ENCODE assay signal across 8 mouse cellular contexts in the genomic region with DNA sequence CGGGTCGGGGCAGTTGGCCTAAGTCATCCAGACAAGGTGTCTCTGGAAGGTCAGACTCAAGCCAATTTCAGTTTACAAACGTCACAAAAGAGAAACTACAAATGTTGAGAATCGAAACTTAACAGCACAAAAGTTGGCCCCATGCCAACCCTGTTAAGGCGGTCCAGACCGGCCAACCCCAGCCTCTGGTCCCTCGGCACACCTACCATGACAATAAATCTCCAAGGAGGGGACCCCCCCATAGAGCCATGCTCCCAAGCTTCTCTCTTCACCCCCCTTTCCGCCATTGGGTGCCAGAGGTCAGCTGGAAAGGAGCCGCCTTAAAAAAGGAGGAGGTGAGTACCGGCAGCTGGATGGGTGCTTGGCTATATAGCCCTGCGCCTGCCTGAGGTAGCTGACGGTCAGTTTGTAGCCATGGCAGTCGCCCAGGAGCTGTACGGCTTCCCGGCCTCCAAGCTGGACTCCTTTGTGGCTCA. TPM values are rescaled to one million over a fixed set of nuclear protein-coding genes. Genes with fewer than 3 reads are reported as not detected.
DNase-seq lines count a peak whose midpoint lies in the region; ATAC-seq and TF ChIP-seq lines count a peak whose summit lies in the region.

A gene (plus strand): TSS at position 243 of the 476 bp plus-strand sequence.

- ATAC-seq in erythroblast, adult 5-6 weeks (replicated peaks; ENCODE audit: low FRiP score, poor library complexity, severe bottlenecking) = peak; percentile 72
- 0 out of 2 replicates have a peak, but pooled peaks have one; percentile 34 for ATAC-seq in limb, embryonic 14.5 days (ENCODE audit: low FRiP score, low read depth)

- peak within 1 kb of the TSS; percentile 48 for H3K9ac ChIP-seq in limb, embryonic 14.5 days (ENCODE audit: low read depth, low read length, severe bottlenecking)

- H3K79me2 ChIP-seq in myocyte (ENCODE audit: control insufficient read depth, insufficient read depth) = no peaks in the 10 kb centered on the region

- 18% methylated on average over 15 of the region's 15 CpGs for WGBS in limb, embryonic 14.5 days

- no peak for TF ChIP-seq POLR2A in limb, embryonic 14.5 days (IDR thresholded peaks at IDR 0.05; ENCODE audit: borderline replicate concordance, extremely low read depth, insufficient read depth, insufficient read length)
- TF ChIP-seq POLR2A in myocyte (IDR thresholded peaks at IDR 0.05; ENCODE audit: insufficient read length, low read depth) = no peak

- no peak within 1 kb of the TSS for H3ac ChIP-seq in myocyte (ENCODE audit: control insufficient read depth, insufficient read length)

- peaks cover 7% of the 10 kb centered on the region; the same call in 1 of the 2 replicates for H3K4me1 ChIP-seq in limb, embryonic 14.5 days (ENCODE audit: control insufficient read depth, insufficient read depth, low read length)

- H3K36me3 ChIP-seq in limb, embryonic 14.5 days (ENCODE audit: control insufficient read depth, insufficient read depth, low read length) = no peaks in the 10 kb centered on the region
- no peaks in the 10 kb centered on the region for H3K36me3 ChIP-seq in myocyte (ENCODE audit: control insufficient read depth, insufficient read depth)

- H3K27ac ChIP-seq in limb, embryonic 14.5 days (replicated peaks; ENCODE audit: low read depth, low read length) = no peak within 1 kb of the TSS

- no peaks in the 10 kb centered on the region for H3K9me3 ChIP-seq in limb, embryonic 14.5 days (ENCODE audit: control insufficient read depth, low read length)

- peak within 1 kb of the TSS; percentile 31 for H3K4me3 ChIP-seq in limb, embryonic 14.5 days (replicated peaks; ENCODE audit: low read length)
- peak within 1 kb of the TSS; percentile 8 for H3K4me3 ChIP-seq in myocyte

- DNase-seq in right cerebral cortex, postnatal 4 days = peak; percentile 30
- no peak for DNase-seq in right cerebral cortex, postnatal 25 days
- peak; percentile 70 to 71 for DNase-seq in heart, postnatal 36 days
- DNase-seq in limb, embryonic 14.5 days (ENCODE audit: low spot score) = peak; percentile 36
- DNase-seq in thymus, postnatal 25 days = peak; percentile 48
- no peak for DNase-seq in layer of hippocampus, adult 9-11 months

- H3K27me3 ChIP-seq in limb, embryonic 14.5 days (ENCODE audit: control insufficient read depth, insufficient read depth, low read length) = no peaks in the 10 kb centered on the region
- H3K27me3 ChIP-seq in myocyte (ENCODE audit: control insufficient read depth, insufficient read depth, insufficient read length) = no peaks in the 10 kb centered on the region

- H3K4me2 ChIP-seq in limb, embryonic 14.5 days (replicated peaks; ENCODE audit: low read depth, low read length, severe bottlenecking) = peak within 1 kb of the TSS; percentile 56
- peak within 1 kb of the TSS; percentile 65 for H3K4me2 ChIP-seq in myocyte (ENCODE audit: low read depth)

- intact Hi-C loops in heart, postnatal 36 days (cut with DNase I) = no loop called here

TF ChIP-seq in myocyte, 11 proteins besides CTCF, POLR2A, EP300 and RAD21:
- TF ChIP-seq MYOG (IDR thresholded peaks at IDR 0.05; ENCODE audit: control insufficient read depth in 1 of 3, insufficient read depth in 1 of 3, insufficient read length in 2 of 3, low read depth in 2 of 3) (no peak), MYOD1 (IDR thresholded peaks at IDR 0.05; ENCODE audit: control insufficient read depth in 1 of 3, insufficient read length in 2 of 3, low read depth in 2 of 3) (no peak), REST (IDR thresholded peaks at IDR 0.05; ENCODE audit: insufficient read depth, insufficient read length) (no peak), CEBPB (IDR thresholded peaks at IDR 0.05; ENCODE audit: insufficient read depth, poor library complexity, severe bottlenecking) (no peak), E2F4 (IDR thresholded peaks at IDR 0.05; ENCODE audit: insufficient read depth) (no peak), MAX (IDR thresholded peaks at IDR 0.05; ENCODE audit: low read depth) (no peak), TCF12 (IDR thresholded peaks at IDR 0.05; ENCODE audit: insufficient read depth, poor library complexity, severe bottlenecking) (no peak), TCF3 (IDR thresholded peaks at IDR 0.05; ENCODE audit: insufficient read length, low read depth) (no peak), USF1 (IDR thresholded peaks at IDR 0.05; ENCODE audit: low read depth) (no peak), SRF (IDR thresholded peaks at IDR 0.05; ENCODE audit: control insufficient read depth, insufficient read length, low read depth) (no peak), POLR2AphosphoS2 (IDR thresholded peaks at IDR 0.05; ENCODE audit: insufficient read length, low read depth) (no peak)

RNA-seq across cellular contexts. Expression of the gene that starts here (rescaled TPM):
- 3.6 and 4.8 TPM in 2 replicates for total RNA-seq in erythroblast, adult 5-6 weeks (2015; ENCODE audit: low replicate concordance)
- 3.7 and 8.6 TPM in 2 replicates for total RNA-seq in erythroblast, adult 5-6 weeks (2017; ENCODE audit: low replicate concordance)
- 1 to 10 TPM; 1.0 to 1.8 TPM for total RNA-seq in heart, postnatal 36 days (2021)
- 0.59 and 1.2 TPM in 2 replicates for polyA plus RNA-seq in limb, embryonic 14.5 days (2012; rRNA removed)
- polyA plus RNA-seq in limb, embryonic 14.5 days (2014; fragmentation: Nextera tagmentation; extraction: Ambion mirVana) = 0.36 and 0.39 TPM in 2 replicates
- polyA plus RNA-seq in myocyte (2012; fragmentation: generic; extraction: Trizol) = 0.56 TPM

Comparison
In these comparisons a context has a peak if more than half of its experiments do, and no peak if none do; other contexts are left out.
1. DNase-seq: peak in right cerebral cortex, postnatal 4 days (single experiment), heart, postnatal 36 days (2 of 2), limb, embryonic 14.5 days (single experiment) and thymus, postnatal 25 days (single experiment); none in right cerebral cortex, postnatal 25 days (single experiment) and layer of hippocampus, adult 9-11 months (single experiment).